Mouse (Mus musculus) ES-E14 (cell line): Measurements from ENCODE around the gene Asic2.

Experiments used
- CHD2 ChIP-seq: IDR thresholded peaks from 2 replicates; pipeline ENCODE4 v1.6.1; 2014; ENCODE audit warnings: mild to moderate bottlenecking, low read depth, low read length, inconsistent platforms
- ZC3H11A ChIP-seq: IDR thresholded peaks from 2 replicates; pipeline ENCODE4 v1.6.1; 2012; ENCODE audit warnings: low read depth, mild to moderate bottlenecking, inconsistent platforms, low read length, borderline replicate concordance

DNA sequence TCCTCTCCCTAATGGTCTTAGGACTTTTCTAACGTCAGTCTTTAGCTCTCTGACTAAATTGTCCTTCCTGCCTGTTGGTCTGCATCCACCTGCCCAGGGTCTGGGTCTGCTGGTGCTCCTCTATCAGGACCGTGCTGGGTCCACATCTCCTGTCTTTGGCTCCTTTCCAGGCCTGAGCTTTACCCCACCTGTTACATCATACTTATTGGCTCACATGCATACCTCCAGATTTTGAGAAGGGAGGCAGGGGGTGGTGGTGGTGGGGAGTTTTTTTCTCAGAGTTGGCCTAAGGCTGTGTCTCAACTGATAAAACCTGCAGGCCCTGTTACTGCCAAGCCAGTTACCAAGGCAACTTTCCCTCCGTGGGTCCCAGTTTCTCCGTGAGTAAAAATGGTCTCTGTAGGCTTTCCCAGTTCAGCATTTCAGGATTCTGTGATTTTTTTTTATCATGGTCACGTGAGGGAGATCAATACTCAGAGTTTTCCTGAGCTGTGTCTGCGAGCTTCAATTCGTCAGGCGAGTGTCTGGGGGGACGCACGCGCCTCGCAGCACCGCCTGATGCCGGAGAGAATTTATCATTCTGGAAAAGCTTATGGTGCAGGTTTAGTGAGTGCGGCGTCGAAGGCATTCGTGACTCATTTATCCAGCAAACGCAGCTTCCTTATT lies 1044.8 kb downstream of the Asic2 start:
- no peak for TF ChIP-seq ZC3H11A
- no peak for TF ChIP-seq CHD2
